Mouse (Mus musculus) limb, embryonic 11.5 days (tissue): ENCODE measurements around the gene Olfr1253. TPM values are rescaled to one million over a fixed set of nuclear protein-coding genes. Genes with fewer than 3 reads are reported as not detected.

ENCODE experiments used
- ATAC-seq: fragments of 200-750 bp; cut with Nextera tagmentation; 2 replicates; pipeline ENCODE4 v1.8.0; 2017; ENCODE audit warnings: low read depth; ENCODE audit not compliant: insufficient number of reproducible peaks, low FRiP score, low TSS enrichment
- DNase-seq: peaks from one replicate; pipeline ENCODE4 v3.0.0-alpha.2; 2015; ENCODE audit warnings: low spot score
- H3K27ac ChIP-seq: fragments of 300-500 bp; sonication (generic); replicated peaks from 2 replicates; pipeline ENCODE4 v1.5.1; 2014; ENCODE audit warnings: low read depth, mild to moderate bottlenecking, low read length
- H3K27me3 ChIP-seq: fragments of 300-500 bp; sonication (generic); 2 replicates; pipeline ENCODE4 v1.6.1; 2014; ENCODE audit warnings: mild to moderate bottlenecking, low read length, mixed read lengths; ENCODE audit not compliant: control insufficient read depth, insufficient read depth
- H3K36me3 ChIP-seq: fragments of 300-500 bp; sonication (generic); 2 replicates; pipeline ENCODE4 v1.6.1; 2014; ENCODE audit warnings: mild to moderate bottlenecking, low read length, moderate library complexity, mixed read lengths; ENCODE audit not compliant: control insufficient read depth, insufficient read depth
- H3K4me1 ChIP-seq: fragments of 300-500 bp; sonication (generic); 2 replicates; pipeline ENCODE4 v1.6.1; 2014; ENCODE audit warnings: low read length, mixed read lengths; ENCODE audit not compliant: control insufficient read depth, insufficient read depth
- H3K4me2 ChIP-seq: fragments of 300-500 bp; sonication (generic); 2 replicates; pipeline ENCODE4 v1.6.1; 2014; ENCODE audit warnings: low read depth, mild to moderate bottlenecking, moderate library complexity; ENCODE audit not compliant: severe bottlenecking
- H3K4me3 ChIP-seq: fragments of 300-500 bp; sonication (generic); 2 replicates; pipeline ENCODE4 v1.5.1; 2014; ENCODE audit warnings: low read depth, low read length
- H3K9ac ChIP-seq: fragments of 300-500 bp; sonication (generic); 2 replicates; pipeline ENCODE4 v1.6.1; 2014; ENCODE audit warnings: mild to moderate bottlenecking, low read length
- H3K9me3 ChIP-seq: fragments of 300-500 bp; sonication (generic); 2 replicates; pipeline ENCODE4 v1.6.1; 2016; ENCODE audit warnings: low read length; ENCODE audit not compliant: control insufficient read depth
- WGBS: fragments of 180-500 bp; shearing (Covaris S2); extraction: QIAGEN DNeasy Blood & Tissue Kit; methylation state at CpG from one replicate; pipeline ENCODE4 v1.1.7; 2014; 5-methylcytosine and 5-hydroxymethylcytosine counted together
- polyA plus RNA-seq: library from polyadenylated mRNA; unstranded; fragments of >200 nt; fragmentation: Nextera tagmentation; extraction: Ambion mirVana; gene quantifications from 2 replicates; pipeline ENCODE4 v1.2.1, GENCODE M21; 2014

Olfr1253 gene
- polyA plus RNA-seq, result not detected in 2 replicates

DNA sequence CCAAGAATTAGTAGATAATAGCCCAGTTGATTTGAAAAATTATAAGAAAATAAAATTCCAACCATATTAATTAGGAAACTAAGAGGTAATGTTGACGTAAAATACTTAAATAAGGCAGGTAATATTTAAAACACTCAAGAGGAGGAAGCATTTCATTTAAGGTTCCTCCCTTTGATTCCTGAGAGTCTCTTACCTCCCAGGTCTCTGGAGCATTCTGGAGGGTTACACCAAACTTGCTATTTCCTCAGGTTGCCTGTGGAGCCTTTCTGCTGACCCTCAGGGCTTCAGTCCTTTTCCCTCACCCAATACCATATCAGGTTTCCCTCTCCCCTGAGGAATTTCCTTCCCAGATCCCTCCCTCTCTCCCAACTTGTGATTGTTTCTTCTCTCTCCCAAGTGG, at the start of gene Olfr1253:
Gene Olfr1253 (minus strand): TSS at position 101 of the 400 bp plus-strand sequence.
- DNase-seq (no peak), ATAC-seq (no peak)
- Histone ChIP-seq H3K27ac (no peak within 1 kb of the TSS), H3K4me1 (no peaks in the 10 kb centered on the region), H3K9me3 (no peaks in the 10 kb centered on the region), H3K36me3 (no peaks in the 10 kb centered on the region), H3K27me3 (no peaks in the 10 kb centered on the region), H3K9ac (no peak within 1 kb of the TSS), H3K4me3 (no peak within 1 kb of the TSS), H3K4me2 (no peak within 1 kb of the TSS)
- WGBS, result 88% methylated on average over 1 of the region's 1 CpGs

DNA sequence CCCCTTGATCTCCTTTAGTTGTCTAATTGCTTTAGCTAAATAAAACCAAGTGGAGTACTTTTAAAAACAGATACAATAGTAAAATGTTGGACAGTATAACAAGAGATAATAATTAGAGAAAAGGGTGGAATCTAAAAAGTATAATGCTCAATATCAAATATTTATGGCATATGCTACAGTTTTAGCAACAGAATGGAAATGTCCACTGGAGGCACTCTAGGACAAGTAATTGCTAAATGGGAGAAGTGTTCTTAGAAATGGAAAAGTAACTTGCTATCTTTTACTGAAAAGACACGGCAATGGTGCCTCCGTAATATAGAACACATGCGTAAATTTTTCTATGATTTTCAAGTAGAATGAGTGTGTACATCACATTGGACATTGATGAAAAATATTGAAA, 42.7 kb upstream of the Olfr1253 start:
- H3K27ac ChIP-seq, result no peak overlapping the region
- H3K9me3 ChIP-seq, result no peaks in the 10 kb centered on the region
- no peak for ATAC-seq
- no peaks in the 10 kb centered on the region for H3K36me3 ChIP-seq
- DNase-seq, result no peak
- 90% methylated on average over 3 of the region's 3 CpGs for WGBS
- H3K4me1 ChIP-seq, result no peaks in the 10 kb centered on the region
- H3K4me3 ChIP-seq, result no peak overlapping the region
- no peaks in the 10 kb centered on the region for H3K27me3 ChIP-seq
- no peak overlapping the region for H3K4me2 ChIP-seq
- no peak overlapping the region for H3K9ac ChIP-seq

DNA sequence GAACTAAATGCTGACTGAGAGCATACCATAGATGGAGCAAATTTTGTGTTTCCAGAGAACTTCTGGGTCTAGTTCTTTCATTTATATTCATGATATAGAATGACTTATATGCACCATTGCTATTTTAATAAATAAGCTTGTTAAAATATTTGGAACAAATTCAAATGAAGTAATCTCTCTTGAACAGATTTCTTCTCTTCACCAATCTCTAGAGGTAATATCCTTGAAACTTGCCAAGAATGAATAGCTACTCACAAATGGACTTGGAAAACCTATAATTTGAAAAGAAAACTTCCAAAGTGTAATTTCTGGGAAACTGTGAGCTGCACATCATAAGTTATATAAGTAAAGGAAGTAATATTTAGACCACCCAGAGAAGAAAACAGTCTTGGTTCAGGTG, 36.6 kb upstream of the Olfr1253 start, which contains the start of gene Olfr1254:
Gene Olfr1254 (minus strand): TSS at position 101 of the 400 bp plus-strand sequence.
- Histone ChIP-seq H3K36me3 (no peaks in the 10 kb centered on the region), H3K4me1 (no peaks in the 10 kb centered on the region), H3K9me3 (no peaks in the 10 kb centered on the region), H3K4me3 (no peak within 1 kb of the TSS), H3K27ac (no peak within 1 kb of the TSS), H3K4me2 (no peak within 1 kb of the TSS), H3K9ac (no peak within 1 kb of the TSS), H3K27me3 (no peaks in the 10 kb centered on the region)
- DNase-seq (no peak), ATAC-seq (no peak)

DNA sequence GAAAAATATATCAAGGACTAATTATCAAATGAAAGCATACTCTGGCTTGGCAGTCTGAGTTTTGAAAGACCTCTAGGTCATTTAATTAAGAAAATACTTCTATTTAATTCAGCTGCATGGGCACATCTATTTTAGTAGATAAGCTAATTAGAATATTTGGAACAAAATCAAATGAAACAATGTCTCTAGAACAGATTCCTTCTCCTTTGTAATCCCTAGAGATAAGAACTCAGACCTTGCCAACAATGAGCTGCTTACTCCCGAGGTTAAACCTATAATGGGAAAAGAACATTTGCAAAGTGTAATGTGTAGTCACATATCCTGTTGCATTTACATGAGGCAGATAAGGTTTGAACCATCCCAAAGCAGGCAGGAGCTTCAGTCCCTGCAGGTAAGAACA, 32.0 kb downstream of the Olfr1253 start, which contains the start of gene Olfr1252:
Gene Olfr1252 (minus strand): TSS at position 101 of the 400 bp plus-strand sequence.
- Histone ChIP-seq H3K9me3 (no peaks in the 10 kb centered on the region), H3K4me3 (no peak within 1 kb of the TSS), H3K9ac (no peak within 1 kb of the TSS), H3K4me2 (no peak within 1 kb of the TSS), H3K27me3 (no peaks in the 10 kb centered on the region), H3K27ac (no peak within 1 kb of the TSS), H3K4me1 (no peaks in the 10 kb centered on the region), H3K36me3 (no peaks in the 10 kb centered on the region)
- ATAC-seq, result no peak
- 68% methylated on average over 1 of the region's 1 CpGs for WGBS
- DNase-seq, result no peak

Other genes starting within 250 kb of the Olfr1253 start
- not detected in 2 replicates for gene Olfr1243, start 225.6 kb downstream of the Olfr1253 start, polyA plus RNA-seq
- not detected in 2 replicates for gene Olfr1245, start 178.6 kb downstream of the Olfr1253 start, polyA plus RNA-seq
- not detected in 2 replicates for gene Olfr1246, start 163.9 kb downstream of the Olfr1253 start, polyA plus RNA-seq
- not detected in 2 replicates for gene Olfr1247, start 143.0 kb downstream of the Olfr1253 start, polyA plus RNA-seq
- gene Olfr1248, start 138.8 kb downstream of the Olfr1253 start, polyA plus RNA-seq, result not detected in 2 replicates
- gene Olfr1249, start 122.1 kb downstream of the Olfr1253 start, polyA plus RNA-seq, result not detected in 2 replicates
- gene Olfr1250, start 95.6 kb downstream of the Olfr1253 start, polyA plus RNA-seq, result not detected in 2 replicates
- not detected in 2 replicates for gene Olfr1251, start 85.2 kb downstream of the Olfr1253 start, polyA plus RNA-seq
- not detected in 2 replicates for gene Olfr1252, start 32.1 kb downstream of the Olfr1253 start, polyA plus RNA-seq
- not detected in 2 replicates for gene Olfr1254, start 36.5 kb upstream of the Olfr1253 start, polyA plus RNA-seq
- not detected in 2 replicates for gene Olfr1255, start 55.0 kb upstream of the Olfr1253 start, polyA plus RNA-seq
- gene Olfr1256, start 84.5 kb upstream of the Olfr1253 start, polyA plus RNA-seq, result not detected in 2 replicates
- not detected in 2 replicates for gene Olfr48, start 91.1 kb upstream of the Olfr1253 start, polyA plus RNA-seq
- not detected in 2 replicates for gene Olfr1257, start 121.3 kb upstream of the Olfr1253 start, polyA plus RNA-seq
- gene Olfr1258, start 170.2 kb upstream of the Olfr1253 start, polyA plus RNA-seq, result not detected in 2 replicates
- not detected in 2 replicates for gene Olfr1259, start 191.6 kb upstream of the Olfr1253 start, polyA plus RNA-seq
- gene Olfr1260, start 217.2 kb upstream of the Olfr1253 start, polyA plus RNA-seq, result not detected in 2 replicates
- not detected in 2 replicates for gene Olfr1261, start 234.1 kb upstream of the Olfr1253 start, polyA plus RNA-seq
- gene Olfr1262, start 243.1 kb upstream of the Olfr1253 start, polyA plus RNA-seq, result not detected in 2 replicates